Mouse (Mus musculus): ENCODE results near the gene Gsk3a. TPM values are rescaled to one million over a fixed set of nuclear protein-coding genes. Genes with fewer than 3 reads are reported as not detected.

The Gsk3a gene
- total and polyA plus RNA-seq, 2 experiments from 2014 or later, result 21.0 to 150 TPM

DNA sequence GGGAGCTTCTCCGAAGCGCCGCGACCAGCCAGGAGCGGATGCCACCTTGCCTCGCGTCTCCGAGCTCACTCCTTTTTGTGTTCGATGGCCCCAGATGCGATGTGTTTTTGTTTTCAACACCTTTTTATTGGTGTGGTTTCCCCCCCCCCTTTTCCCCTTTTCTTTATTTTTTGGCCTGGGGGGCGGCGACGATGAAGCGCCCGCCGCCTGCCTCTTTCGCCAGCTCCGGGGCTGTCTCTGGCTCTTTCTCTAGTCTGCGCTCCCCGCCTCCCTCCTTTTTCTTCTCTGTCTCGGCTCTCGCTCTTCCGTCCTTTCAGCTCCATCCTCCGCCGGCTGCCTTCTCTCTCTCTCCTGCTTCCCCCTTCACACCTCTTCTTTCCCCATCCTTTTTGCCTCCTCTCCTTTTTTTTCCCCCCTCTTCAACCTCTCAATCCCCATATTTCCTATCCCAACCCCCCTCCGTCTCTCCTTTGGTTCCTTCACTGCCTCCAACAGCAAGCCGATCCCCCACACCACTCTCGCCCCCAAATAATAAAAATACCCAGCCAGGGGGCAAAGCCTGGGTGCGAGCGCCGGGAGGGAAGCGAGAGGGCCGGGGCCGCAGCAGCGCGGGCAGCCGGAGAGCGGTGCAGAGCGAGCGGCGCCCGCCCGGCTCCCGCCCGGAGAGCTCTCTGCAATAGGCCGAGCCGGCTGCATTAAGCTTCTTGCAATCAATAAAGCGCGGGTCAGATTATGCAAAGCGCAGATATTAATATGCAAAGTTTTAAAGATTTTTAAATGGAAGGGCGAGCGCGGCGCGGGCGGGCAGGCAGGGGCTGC is 58.7 kb downstream of the Gsk3a start:
- peak overlapping the region; percentile 66 for H3K4me2 ChIP-seq (ENCODE audit: low read depth)
- no peaks in the 10 kb centered on the region for H3K36me3 ChIP-seq (ENCODE audit: insufficient read depth)
- no peak for TF ChIP-seq CTCF (IDR thresholded peaks at IDR 0.05; ENCODE audit: low read depth)
- peak; percentile 67 for DNase-seq
- WGBS, result 1% methylated on average over 50 of the region's 56 CpGs
- peak overlapping the region; percentile 71 for H3K4me3 ChIP-seq (ENCODE audit: low read depth, low read length)
- ATAC-seq, result peak; percentile 69
- peak overlapping the region; percentile 99 for H3K27ac ChIP-seq (ENCODE audit: low read depth, low read length)
- no peaks in the 10 kb centered on the region for H3K9me3 ChIP-seq (ENCODE audit: low read length)
- H3K4me1 ChIP-seq (ENCODE audit: insufficient read depth), result peaks cover 16% of the 10 kb centered on the region
- peak overlapping the region; percentile 97 for H3K9ac ChIP-seq
- H3K27me3 ChIP-seq (ENCODE audit: insufficient read depth, low read length), result peaks cover 8% of the 10 kb centered on the region; the same call in 1 of the 2 replicates

DNA sequence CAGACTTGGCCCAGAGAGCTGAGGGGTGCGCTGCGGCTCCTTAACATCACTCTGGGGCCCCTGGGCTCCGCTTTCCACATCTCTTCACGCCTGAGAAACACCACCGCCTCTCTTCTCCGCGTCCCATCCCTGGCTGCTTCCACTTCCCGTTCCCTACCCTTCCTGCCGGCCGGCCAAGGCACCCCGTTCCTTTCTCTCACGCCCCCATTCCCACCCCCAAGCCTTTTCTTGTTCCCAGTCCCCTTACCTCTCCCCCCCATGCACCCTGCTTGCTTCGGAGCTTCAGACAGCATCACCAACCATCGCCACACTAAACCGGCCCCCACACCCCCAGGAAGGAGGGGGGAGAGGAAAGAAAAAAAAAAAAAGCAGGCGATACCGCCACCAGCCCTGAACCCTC is 59.3 kb downstream of the Gsk3a start:
- peak overlapping the region; percentile 97 for H3K9ac ChIP-seq
- peaks cover 16% of the 10 kb centered on the region for H3K4me1 ChIP-seq (ENCODE audit: insufficient read depth)
- no peaks in the 10 kb centered on the region for H3K9me3 ChIP-seq (ENCODE audit: low read length)
- peak overlapping the region; percentile 71 for H3K4me3 ChIP-seq (ENCODE audit: low read depth, low read length)
- no peak for TF ChIP-seq CTCF (IDR thresholded peaks at IDR 0.05; ENCODE audit: low read depth)
- H3K27ac ChIP-seq (ENCODE audit: low read depth, low read length), result peak overlapping the region; percentile 99
- H3K27me3 ChIP-seq (ENCODE audit: insufficient read depth, low read length), result peaks cover 8% of the 10 kb centered on the region; the same call in 1 of the 2 replicates
- H3K4me2 ChIP-seq (ENCODE audit: low read depth), result peak overlapping the region; percentile 66
- 1% methylated on average over 17 of the region's 17 CpGs for WGBS
- H3K36me3 ChIP-seq (ENCODE audit: insufficient read depth), result no peaks in the 10 kb centered on the region
- DNase-seq (peak; percentile 62), ATAC-seq (no peak)

Small RNA genes within 50 kb of the gene (microRNA-seq; reads per million reads assigned to microRNA genes)
- gene Mir7048, result 0.12 to 1.2 reads per million in 2 experiments

Other genes with a start within 250 kb of the Gsk3a start
- 204 and 256 TPM in 2 replicates for gene Atp1a3, start 231.9 kb downstream of the Gsk3a start, total RNA-seq (2014; rRNA removed)
- gene Atp1a3, start 231.9 kb downstream of the Gsk3a start, polyA plus RNA-seq (2015; fragmentation: Nextera tagmentation; extraction: Ambion mirVana), result 432 and 535 TPM in 2 replicates
- 94.1 and 106 TPM in 2 replicates for gene Grik5, start 165.5 kb downstream of the Gsk3a start, total RNA-seq (2014; rRNA removed)
- gene Grik5, start 165.5 kb downstream of the Gsk3a start, polyA plus RNA-seq (2015; fragmentation: Nextera tagmentation; extraction: Ambion mirVana), result 10.2 and 15.8 TPM in 2 replicates
- gene Zfp574, start 165.3 kb downstream of the Gsk3a start, total RNA-seq (2014; rRNA removed), result 25.4 and 31.5 TPM in 2 replicates
- 30.6 and 33.0 TPM in 2 replicates for gene Zfp574, start 165.3 kb downstream of the Gsk3a start, polyA plus RNA-seq (2015; fragmentation: Nextera tagmentation; extraction: Ambion mirVana)
- 5.8 and 6.0 TPM in 2 replicates for gene Pou2f2, start 58.1 kb downstream of the Gsk3a start, total RNA-seq (2014; rRNA removed)
- 9.8 and 21.2 TPM in 2 replicates for gene Pou2f2, start 58.1 kb downstream of the Gsk3a start, polyA plus RNA-seq (2015; fragmentation: Nextera tagmentation; extraction: Ambion mirVana)
- gene Dedd2, start 17.2 kb downstream of the Gsk3a start, total RNA-seq (2014; rRNA removed), result 23.4 and 25.3 TPM in 2 replicates
- 14.9 and 17.3 TPM in 2 replicates for gene Dedd2, start 17.2 kb downstream of the Gsk3a start, polyA plus RNA-seq (2015; fragmentation: Nextera tagmentation; extraction: Ambion mirVana)
- 5.0 and 8.3 TPM in 2 replicates for gene Zfp526, start 16.4 kb downstream of the Gsk3a start, total RNA-seq (2014; rRNA removed)
- 0.59 and 0.98 TPM in 2 replicates for gene Zfp526, start 16.4 kb downstream of the Gsk3a start, polyA plus RNA-seq (2015; fragmentation: Nextera tagmentation; extraction: Ambion mirVana)
- gene Erf, start 12.9 kb upstream of the Gsk3a start, total RNA-seq (2014; rRNA removed), result 11.8 and 16.5 TPM in 2 replicates
- gene Erf, start 12.9 kb upstream of the Gsk3a start, polyA plus RNA-seq (2015; fragmentation: Nextera tagmentation; extraction: Ambion mirVana), result 3.7 and 4.5 TPM in 2 replicates
- 119 and 121 TPM in 2 replicates for gene Cic, start 29.9 kb upstream of the Gsk3a start, total RNA-seq (2014; rRNA removed)
- 25.4 and 31.3 TPM in 2 replicates for gene Cic, start 29.9 kb upstream of the Gsk3a start, polyA plus RNA-seq (2015; fragmentation: Nextera tagmentation; extraction: Ambion mirVana)
- gene Pafah1b3, start 60.1 kb upstream of the Gsk3a start, total RNA-seq (2014; rRNA removed), result 407 and 461 TPM in 2 replicates
- 517 and 583 TPM in 2 replicates for gene Pafah1b3, start 60.1 kb upstream of the Gsk3a start, polyA plus RNA-seq (2015; fragmentation: Nextera tagmentation; extraction: Ambion mirVana)
- gene Prr19, start 63.6 kb upstream of the Gsk3a start, total RNA-seq (2014; rRNA removed), result 2.1 and 2.5 TPM in 2 replicates
- gene Prr19, start 63.6 kb upstream of the Gsk3a start, polyA plus RNA-seq (2015; fragmentation: Nextera tagmentation; extraction: Ambion mirVana), result 2.6 and 3.5 TPM in 2 replicates
- gene Tmem145, start 68.3 kb upstream of the Gsk3a start, total RNA-seq (2014; rRNA removed), result 55.9 and 63.2 TPM in 2 replicates
- gene Tmem145, start 68.3 kb upstream of the Gsk3a start, polyA plus RNA-seq (2015; fragmentation: Nextera tagmentation; extraction: Ambion mirVana), result 46.7 and 68.0 TPM in 2 replicates
- 50.5 and 67.8 TPM in 2 replicates for gene Megf8, start 79.3 kb upstream of the Gsk3a start, total RNA-seq (2014; rRNA removed)
- 8.7 and 12.8 TPM in 2 replicates for gene Megf8, start 79.3 kb upstream of the Gsk3a start, polyA plus RNA-seq (2015; fragmentation: Nextera tagmentation; extraction: Ambion mirVana)
- gene Cnfn, start 131.9 kb upstream of the Gsk3a start, total RNA-seq (2014; rRNA removed), result not detected in 2 replicates
- gene Cnfn, start 131.9 kb upstream of the Gsk3a start, polyA plus RNA-seq (2015; fragmentation: Nextera tagmentation; extraction: Ambion mirVana), result not detected in 2 replicates
- 8.8 and 14.8 TPM in 2 replicates for gene Lipe, start 160.9 kb upstream of the Gsk3a start, total RNA-seq (2014; rRNA removed)
- gene Lipe, start 160.9 kb upstream of the Gsk3a start, polyA plus RNA-seq (2015; fragmentation: Nextera tagmentation; extraction: Ambion mirVana), result 6.7 and 8.0 TPM in 2 replicates
- gene Cxcl17, start 175.0 kb upstream of the Gsk3a start, total RNA-seq (2014; rRNA removed), result not detected in 2 replicates
- gene Cxcl17, start 175.0 kb upstream of the Gsk3a start, polyA plus RNA-seq (2015; fragmentation: Nextera tagmentation; extraction: Ambion mirVana), result 0.35 TPM in 1 of 2 replicates, not detected in the other
- 0.24 and 0.31 TPM in 2 replicates for gene Ceacam1, start 239.8 kb upstream of the Gsk3a start, total RNA-seq (2014; rRNA removed)
- 0.75 and 1.4 TPM in 2 replicates for gene Ceacam1, start 239.8 kb upstream of the Gsk3a start, polyA plus RNA-seq (2015; fragmentation: Nextera tagmentation; extraction: Ambion mirVana)